Mouse (Mus musculus) midbrain, embryonic 11.5 days (tissue): ENCODE measurements around the gene Rnaset2a. TPM values are rescaled to one million over a fixed set of nuclear protein-coding genes. Genes with fewer than 3 reads are reported as not detected.
"Not testable (repeated sequence)": the region's sequence is repeated elsewhere in the genome, so short reads cannot be mapped to it uniquely, and the experiment has no call there.

Source experiments
- ATAC-seq: fragments of 200-750 bp; cut with Nextera tagmentation; 2 replicates; pipeline ENCODE4 v1.8.0; 2017; ENCODE audit warnings: moderate TSS enrichment, moderate library complexity; ENCODE audit not compliant: low FRiP score
- DNase-seq: peaks from one replicate; pipeline ENCODE4 v3.0.0; 2015; ENCODE audit warnings: low spot score; ENCODE audit errors: missing footprints
- H3K27ac ChIP-seq: fragments of 300-500 bp; sonication (generic); 2 replicates; pipeline ENCODE4 v1.5.1; 2014; ENCODE audit warnings: low read depth, low read length
- H3K27me3 ChIP-seq: fragments of 300-500 bp; sonication (generic); 2 replicates; pipeline ENCODE4 v1.6.1; 2014; ENCODE audit warnings: mild to moderate bottlenecking, low read length, moderate library complexity, mixed read lengths; ENCODE audit not compliant: control insufficient read depth, insufficient read depth
- H3K36me3 ChIP-seq: fragments of 300-500 bp; sonication (generic); 2 replicates; pipeline ENCODE4 v1.6.1; 2014; ENCODE audit warnings: mild to moderate bottlenecking, low read length, moderate library complexity, mixed read lengths; ENCODE audit not compliant: control insufficient read depth, insufficient read depth
- H3K4me1 ChIP-seq: fragments of 300-500 bp; sonication (generic); 2 replicates; pipeline ENCODE4 v1.6.1; 2014; ENCODE audit warnings: low read length; ENCODE audit not compliant: control insufficient read depth, insufficient read depth
- H3K4me2 ChIP-seq: fragments of 300-500 bp; sonication (generic); 2 replicates; pipeline ENCODE4 v1.6.1; 2014; ENCODE audit warnings: mild to moderate bottlenecking, moderate library complexity
- H3K4me3 ChIP-seq: fragments of 300-500 bp; sonication (generic); 2 replicates; pipeline ENCODE4 v1.5.1; 2014; ENCODE audit warnings: low read depth, low read length
- H3K9ac ChIP-seq: fragments of 300-500 bp; sonication (generic); 2 replicates; pipeline ENCODE4 v1.6.1; 2014; ENCODE audit warnings: low read length
- H3K9me3 ChIP-seq: fragments of 300-500 bp; sonication (generic); 2 replicates; pipeline ENCODE4 v1.6.1; 2016; ENCODE audit warnings: low read length; ENCODE audit not compliant: control insufficient read depth
- WGBS: fragments of 180-500 bp; shearing (Covaris S2); extraction: QIAGEN DNeasy Blood & Tissue Kit; methylation state at CpG from one replicate; pipeline ENCODE4 v1.1.7; 2014; 5-methylcytosine and 5-hydroxymethylcytosine counted together
- polyA plus RNA-seq: library from polyadenylated mRNA; unstranded; fragments of >200 nt; fragmentation: Nextera tagmentation; extraction: Ambion mirVana; gene quantifications from 2 replicates; pipeline ENCODE4 v1.2.1, GENCODE M21; 2014

Rnaset2a gene
- polyA plus RNA-seq, 1 experiment from 2014 or later = 14.8 TPM

- not testable (repeated sequence) for H3K36me3 ChIP-seq, H3K27me3 ChIP-seq, H3K9ac ChIP-seq, H3K9me3 ChIP-seq, H3K27ac ChIP-seq, ATAC-seq, H3K4me2 ChIP-seq, DNase-seq, H3K4me1 ChIP-seq, H3K4me3 ChIP-seq
- no CpG with 5 or more reads among the region's 6 CpGs for WGBS
These were observed 31.0 kb downstream of the Rnaset2a start for GRCm38 (mm10) chr17:8116928-8117327.

- H3K27me3 ChIP-seq, H3K27ac ChIP-seq, ATAC-seq, H3K9ac ChIP-seq, H3K9me3 ChIP-seq, DNase-seq, H3K4me3 ChIP-seq, H3K4me1 ChIP-seq, H3K36me3 ChIP-seq, H3K4me2 ChIP-seq: not testable (repeated sequence)
- 80% methylated on average over 6 of the region's 11 CpGs for WGBS
These were observed 31.5 kb downstream of the Rnaset2a start for GRCm38 (mm10) chr17:8116378-8116777.

DNA sequence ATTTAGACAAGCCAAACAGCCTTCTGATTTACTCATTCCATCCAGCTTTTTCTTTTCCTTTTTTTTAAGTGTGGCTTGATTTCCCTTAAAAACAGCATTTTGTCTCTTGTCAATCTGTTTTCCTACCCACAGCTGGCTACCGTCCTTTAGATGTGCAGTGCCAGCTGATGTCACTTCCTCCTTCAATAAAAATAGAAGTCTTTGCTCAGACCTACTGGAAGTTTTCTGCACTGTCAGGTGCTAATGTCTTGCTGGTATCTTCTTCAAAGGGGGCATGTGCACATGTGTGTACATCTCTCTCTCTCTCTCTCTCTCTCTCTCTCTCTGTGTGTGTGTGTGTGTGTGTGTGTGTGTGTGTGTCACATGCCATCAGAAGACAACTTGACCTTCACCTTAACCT is 35.7 kb downstream of the Rnaset2a start:
- WGBS = no CpG with 5 or more reads among the region's 1 CpGs
- ATAC-seq, H3K4me1 ChIP-seq, H3K9me3 ChIP-seq, H3K9ac ChIP-seq, H3K4me2 ChIP-seq, H3K27me3 ChIP-seq, H3K4me3 ChIP-seq, DNase-seq, H3K36me3 ChIP-seq, H3K27ac ChIP-seq: not testable (repeated sequence)

GRCm38 (mm10) chr17:8101297-8101609 is 46.6 kb downstream of the Rnaset2a start:
- ATAC-seq = peak; percentile 44

DNA sequence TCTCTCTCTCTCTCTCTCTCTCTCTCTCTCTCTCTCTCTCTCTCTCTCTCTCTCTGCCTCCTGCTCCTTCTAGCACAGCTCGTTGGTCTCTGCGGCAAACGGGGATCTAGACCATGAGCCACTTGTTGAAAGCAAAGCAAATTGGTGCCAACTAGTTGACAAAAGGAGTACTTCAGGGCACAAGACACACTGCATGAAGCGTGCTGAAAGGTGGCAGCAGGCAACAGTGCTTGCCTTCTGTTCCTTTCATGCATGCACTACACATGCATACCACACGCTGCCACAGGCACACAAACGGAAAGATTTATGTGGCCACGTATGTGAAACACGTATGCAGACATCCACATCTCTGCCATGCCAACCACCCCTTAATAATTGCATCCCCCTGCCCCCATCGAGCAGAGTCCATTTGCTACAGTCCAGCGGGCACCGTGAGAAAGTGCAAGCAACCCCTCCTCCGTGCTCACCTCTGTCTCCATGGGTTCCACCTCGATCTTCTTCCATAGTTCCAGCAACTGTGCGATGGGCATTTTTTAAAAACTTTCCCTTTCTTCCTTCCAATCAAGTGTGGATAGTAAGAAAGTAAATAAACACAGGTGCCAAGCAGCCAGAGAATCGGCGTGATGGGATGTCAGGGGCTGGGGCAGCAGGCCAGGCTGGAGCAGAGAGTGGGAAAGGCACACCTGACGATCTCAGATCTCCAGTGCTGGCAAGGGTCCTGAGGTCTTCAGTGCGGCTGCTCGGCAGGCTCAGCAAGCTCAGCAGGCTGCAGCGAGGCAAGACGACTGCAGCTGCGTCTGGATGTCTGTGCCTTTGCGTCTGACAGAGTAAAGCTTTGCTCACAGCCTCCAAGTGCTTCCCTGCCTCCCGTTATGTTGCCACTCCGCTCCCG is 47.2 kb downstream of the Rnaset2a start:
- ATAC-seq = peak; percentile 54
- H3K4me2 ChIP-seq, H3K4me1 ChIP-seq, H3K9me3 ChIP-seq, H3K36me3 ChIP-seq, H3K4me3 ChIP-seq, H3K27me3 ChIP-seq, DNase-seq, H3K27ac ChIP-seq, H3K9ac ChIP-seq: not testable (repeated sequence)
- 47% methylated on average over 6 of the region's 26 CpGs for WGBS

More at GRCm38 (mm10) chr17:8101297-8101609, 46.6 kb downstream of the Rnaset2a start:
- not testable (repeated sequence) for H3K9ac ChIP-seq, H3K4me1 ChIP-seq, H3K27me3 ChIP-seq, DNase-seq, H3K4me2 ChIP-seq, H3K9me3 ChIP-seq, H3K27ac ChIP-seq, H3K36me3 ChIP-seq, H3K4me3 ChIP-seq
- 46% methylated on average over 3 of the region's 6 CpGs for WGBS

DNA sequence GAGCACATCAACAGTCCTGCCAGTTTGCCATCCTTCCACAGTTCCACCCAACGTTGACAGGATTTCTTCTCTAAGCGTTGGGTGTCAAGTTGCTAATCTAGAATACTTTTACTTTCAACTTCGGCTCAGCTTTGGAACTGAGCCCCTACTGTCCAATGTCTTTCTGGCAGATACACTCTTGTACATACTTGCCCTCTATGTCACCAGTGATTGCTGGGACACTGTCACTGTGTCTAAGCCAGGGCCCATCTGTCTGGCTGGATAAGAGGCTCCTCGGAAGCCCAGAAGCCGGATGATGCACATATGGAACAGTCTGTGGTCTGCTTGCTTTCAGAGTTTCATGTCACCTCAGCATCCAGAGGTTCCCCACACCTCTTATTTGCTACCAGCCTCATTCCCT is 51.7 kb downstream of the Rnaset2a start:
- 85% methylated on average over 3 of the region's 5 CpGs for WGBS
- not testable (repeated sequence) for H3K36me3 ChIP-seq, H3K27ac ChIP-seq, H3K4me2 ChIP-seq, DNase-seq, H3K4me3 ChIP-seq, H3K4me1 ChIP-seq, H3K27me3 ChIP-seq, H3K9me3 ChIP-seq, ATAC-seq, H3K9ac ChIP-seq

- H3K9ac ChIP-seq, H3K36me3 ChIP-seq, H3K4me2 ChIP-seq, H3K4me1 ChIP-seq, H3K27me3 ChIP-seq, H3K27ac ChIP-seq, H3K9me3 ChIP-seq, H3K4me3 ChIP-seq, ATAC-seq: not testable (repeated sequence)
- WGBS = 53% methylated on average over 2 of the region's 5 CpGs
- peak; percentile 49 for DNase-seq
These were observed 52.2 kb downstream of the Rnaset2a start for GRCm38 (mm10) chr17:8095653-8096052.

DNA sequence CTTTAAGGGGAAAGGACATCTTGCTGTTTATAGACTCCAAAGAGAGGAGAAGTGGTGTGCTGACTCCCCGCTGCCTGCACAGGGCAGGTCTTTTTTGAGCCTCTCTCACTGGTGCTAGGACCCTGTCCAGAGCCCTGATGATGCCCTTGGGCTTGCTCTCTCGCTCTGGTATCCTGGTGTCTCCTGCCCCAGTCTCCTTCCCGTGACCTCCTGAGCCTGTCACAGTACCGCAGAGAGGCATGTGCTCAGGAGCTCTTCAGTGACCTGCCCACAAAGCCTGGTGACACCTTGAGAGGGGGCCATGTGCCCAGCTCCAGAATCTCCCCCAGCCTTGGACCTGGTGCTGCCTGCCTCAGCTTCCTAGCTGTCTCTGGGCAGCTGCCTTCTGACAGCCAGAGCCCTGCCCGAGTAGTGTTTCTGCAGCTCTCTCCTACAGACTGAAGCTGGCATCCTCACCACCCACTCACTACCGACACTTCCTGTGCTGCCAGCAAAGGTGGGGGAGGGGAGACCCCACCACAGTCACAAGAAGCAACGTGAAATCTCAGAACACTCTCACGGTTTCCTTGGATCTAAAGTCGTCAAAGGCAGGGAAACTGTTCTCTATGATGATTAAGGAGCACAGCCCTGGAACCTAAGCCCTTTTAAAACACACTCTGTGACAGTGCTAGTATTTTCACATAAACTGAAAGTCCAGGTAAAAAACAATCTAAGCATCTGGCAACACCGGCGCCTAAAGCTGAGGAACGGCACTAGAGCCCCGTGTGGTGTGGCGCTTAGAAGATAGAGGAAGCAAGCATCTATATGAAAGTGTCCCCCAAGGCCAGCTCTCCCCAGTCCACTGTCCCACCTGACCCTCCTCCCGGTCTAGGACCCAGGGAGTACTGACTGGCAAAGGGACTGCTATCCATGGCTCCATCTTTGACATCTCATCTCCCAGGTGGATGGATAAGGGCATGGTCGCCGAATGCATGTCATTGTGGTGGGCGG is 55.1 kb downstream of the Rnaset2a start:
- H3K9me3 ChIP-seq, H3K9ac ChIP-seq, H3K4me1 ChIP-seq, DNase-seq, H3K36me3 ChIP-seq, H3K27ac ChIP-seq, H3K4me2 ChIP-seq, H3K27me3 ChIP-seq, H3K4me3 ChIP-seq, ATAC-seq: not testable (repeated sequence)
- 78% methylated on average over 3 of the region's 18 CpGs for WGBS

- H3K4me2 ChIP-seq, H3K9me3 ChIP-seq, H3K36me3 ChIP-seq, H3K4me3 ChIP-seq, H3K9ac ChIP-seq, ATAC-seq, H3K27ac ChIP-seq, H3K27me3 ChIP-seq, H3K4me1 ChIP-seq: not testable (repeated sequence)
- peak; percentile 35 for DNase-seq
- 92% methylated on average over 14 of the region's 14 CpGs for WGBS
These were observed 56.6 kb downstream of the Rnaset2a start for GRCm38 (mm10) chr17:8091320-8091719.
